Mouse (Mus musculus): ENCODE results near the gene Gm3646.

Gm3646 gene

GRCm38 (mm10) chr1:39805243-39805979 is at the start of gene Gm3646:
TSS of gene Gm3646 (minus strand) at chr1:39805332.
- in situ Hi-C loops (cut with MboI, MseI), result loop anchor here in 1 of 2 experiments (25.0 kb wide), 1 partner anchor 1568 kb away; no protein-coding TSS in a partner anchor

- in situ Hi-C loops (cut with MboI, MseI), result no loop called here
Measured at GRCm38 (mm10) chr1:39847066-39847465, 41.9 kb upstream of the Gm3646 start.

GRCm38 (mm10) chr1:39846031-39846550 is 41.0 kb upstream of the Gm3646 start:
- in situ Hi-C loops (cut with MboI, MseI), result no loop called here

DNA sequence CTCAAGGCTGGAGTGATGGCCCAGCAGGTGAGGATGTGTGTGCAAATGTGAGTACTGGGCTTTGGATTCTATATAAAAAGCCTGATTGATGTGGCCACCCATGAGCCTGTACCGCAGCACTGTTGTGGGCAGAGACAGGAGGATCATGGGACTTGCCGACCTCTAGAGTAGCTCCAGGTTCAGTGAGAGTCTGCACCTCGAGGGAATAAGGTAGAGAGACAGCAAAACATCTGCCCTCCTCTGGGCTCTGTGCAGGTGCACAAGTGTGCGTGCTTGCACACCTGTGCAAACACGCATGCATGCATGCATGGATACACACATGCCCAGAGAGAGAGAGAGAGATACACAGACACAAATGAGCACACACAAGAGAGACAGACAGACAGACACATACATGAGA is 38.2 kb upstream of the Gm3646 start:
- in situ Hi-C loops (cut with MboI, MseI), result no loop called here

DNA sequence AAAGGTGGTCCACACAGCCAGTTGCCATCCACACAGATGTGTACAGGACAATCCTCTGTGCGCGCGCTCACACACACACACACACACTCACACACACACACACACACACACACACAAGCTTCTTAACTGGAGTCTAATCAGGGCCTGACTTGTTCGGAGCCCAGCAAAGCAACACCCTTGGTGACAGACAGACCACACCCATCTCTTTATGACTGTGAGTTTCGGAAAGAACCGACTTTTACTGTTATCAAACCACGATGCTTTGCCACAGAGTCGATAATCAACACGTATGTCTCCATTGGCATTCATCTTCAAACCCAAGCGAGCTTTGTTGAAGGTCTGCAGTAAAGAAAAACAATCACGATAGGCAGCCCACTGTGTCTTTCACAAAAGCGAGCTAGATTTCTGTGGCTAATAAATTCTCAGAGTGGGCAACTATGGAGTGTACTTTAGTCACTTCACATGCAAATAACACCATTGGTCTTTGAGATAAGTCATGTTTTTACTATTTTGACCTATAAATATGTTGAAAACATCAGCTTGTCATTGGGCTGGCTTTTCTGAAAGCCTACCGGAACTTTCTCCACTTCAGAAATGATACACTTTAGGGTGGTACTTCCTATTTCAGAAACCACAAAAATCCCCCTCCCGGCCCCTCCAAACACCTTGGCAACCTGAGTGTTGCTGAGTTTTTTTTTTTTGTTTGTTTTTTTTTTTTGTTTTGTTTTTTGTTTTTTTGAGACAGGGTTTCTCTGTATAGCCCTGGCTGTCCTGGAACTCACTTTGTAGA is 37.3 kb upstream of the Gm3646 start:
- in situ Hi-C loops (cut with MboI, MseI), result no loop called here

- in situ Hi-C loops (cut with MboI, MseI), result no loop called here
Measured at GRCm38 (mm10) chr1:39840856-39841255, 35.7 kb upstream of the Gm3646 start.

DNA sequence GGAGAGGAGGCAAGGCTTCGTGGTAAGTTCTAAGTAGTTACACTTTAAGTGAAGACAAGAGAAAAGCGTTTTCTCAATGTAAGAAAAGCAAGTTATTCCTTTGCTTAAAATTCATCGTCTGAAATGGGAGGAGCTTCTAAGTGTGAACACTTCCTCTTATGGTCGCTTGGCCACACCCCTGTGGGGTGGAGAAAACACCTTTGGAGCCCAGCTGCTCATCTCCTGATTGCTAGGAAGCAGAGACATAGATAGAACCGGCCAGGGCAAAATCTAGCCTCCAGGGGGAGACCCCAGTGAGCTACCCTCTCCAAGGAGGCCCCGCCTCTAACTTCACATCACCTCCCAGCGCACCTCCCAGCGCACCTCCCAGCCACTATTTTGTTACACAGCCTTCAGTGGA is 34.7 kb upstream of the Gm3646 start:
- in situ Hi-C loops (cut with MboI, MseI), result no loop called here

DNA sequence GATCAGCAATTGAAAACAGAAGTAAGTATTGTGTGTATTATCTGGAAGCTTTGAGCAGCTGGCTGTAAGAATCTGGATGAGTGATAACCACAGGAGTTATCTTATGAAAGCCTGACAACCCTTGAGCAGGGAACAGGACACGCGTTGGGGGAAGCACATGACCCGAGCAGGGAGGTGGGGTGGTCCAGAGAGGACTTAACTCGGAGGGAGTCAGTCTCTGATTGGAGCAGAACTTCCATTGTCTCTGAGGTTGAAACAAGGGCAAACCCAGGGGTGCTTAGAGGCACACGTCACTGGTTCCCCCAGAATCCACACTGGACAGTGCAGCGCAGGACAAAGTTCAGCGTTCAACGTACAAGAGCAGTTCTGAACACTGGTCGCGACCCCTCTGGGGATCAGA is 34.1 kb upstream of the Gm3646 start:
- in situ Hi-C loops (cut with MboI, MseI), result no loop called here

DNA sequence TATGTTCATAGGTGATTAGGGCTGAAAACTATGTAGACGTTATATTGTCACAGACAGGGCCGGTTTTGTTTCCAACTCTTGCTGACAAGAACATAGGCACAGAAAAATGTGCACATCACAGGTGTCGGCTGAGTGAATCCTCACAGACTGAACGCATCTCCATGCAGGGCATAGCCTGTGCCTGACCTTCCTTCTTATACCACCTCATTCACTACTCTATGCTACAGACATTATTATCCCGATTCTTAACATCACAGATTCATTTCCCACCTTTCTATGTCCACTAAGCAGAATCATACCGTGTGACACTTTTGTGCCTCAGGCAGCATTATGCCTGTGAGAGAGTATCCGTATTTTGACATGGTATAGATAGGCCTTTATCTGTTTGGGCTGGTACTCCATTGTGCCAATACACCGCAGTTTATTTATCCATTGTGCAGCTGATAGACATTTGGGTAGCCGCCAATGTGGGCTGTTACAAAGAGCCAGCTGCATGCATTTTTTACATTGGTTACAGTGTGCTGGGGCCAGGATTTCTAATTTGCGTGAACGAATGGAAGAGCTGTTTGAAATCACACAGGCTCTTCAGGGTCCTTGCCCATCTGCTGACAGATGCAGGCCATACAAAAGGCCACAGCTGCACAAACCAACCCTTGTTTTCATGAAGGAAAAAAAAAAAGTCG is 33.5 kb upstream of the Gm3646 start:
- in situ Hi-C loops (cut with MboI, MseI), result no loop called here

DNA sequence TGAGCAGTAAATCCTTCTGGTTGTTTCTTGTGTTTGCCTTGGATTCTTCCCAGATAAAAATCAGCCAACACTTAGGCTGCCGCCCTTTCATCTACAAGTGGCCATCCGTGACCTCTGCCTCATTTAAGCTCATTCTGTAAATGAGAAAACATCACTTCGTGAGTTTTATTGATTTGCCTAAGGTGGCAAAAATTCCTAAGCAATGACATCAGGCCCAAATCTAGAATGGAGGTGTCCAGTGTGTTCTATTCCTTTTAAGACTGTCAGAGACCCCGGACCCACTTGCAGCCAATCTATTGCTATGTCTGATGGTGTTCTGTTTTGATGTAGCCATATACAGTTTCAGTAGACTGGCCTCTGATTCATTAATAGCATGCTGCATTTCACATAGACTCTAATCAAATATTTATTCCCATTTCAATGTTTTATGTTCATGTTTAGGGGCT is 26.5 kb upstream of the Gm3646 start:
- in situ Hi-C loops (cut with MboI, MseI), result loop anchor here (5.0 kb wide), 2 partner anchors 56 to 124 kb away; no protein-coding TSS in a partner anchor

DNA sequence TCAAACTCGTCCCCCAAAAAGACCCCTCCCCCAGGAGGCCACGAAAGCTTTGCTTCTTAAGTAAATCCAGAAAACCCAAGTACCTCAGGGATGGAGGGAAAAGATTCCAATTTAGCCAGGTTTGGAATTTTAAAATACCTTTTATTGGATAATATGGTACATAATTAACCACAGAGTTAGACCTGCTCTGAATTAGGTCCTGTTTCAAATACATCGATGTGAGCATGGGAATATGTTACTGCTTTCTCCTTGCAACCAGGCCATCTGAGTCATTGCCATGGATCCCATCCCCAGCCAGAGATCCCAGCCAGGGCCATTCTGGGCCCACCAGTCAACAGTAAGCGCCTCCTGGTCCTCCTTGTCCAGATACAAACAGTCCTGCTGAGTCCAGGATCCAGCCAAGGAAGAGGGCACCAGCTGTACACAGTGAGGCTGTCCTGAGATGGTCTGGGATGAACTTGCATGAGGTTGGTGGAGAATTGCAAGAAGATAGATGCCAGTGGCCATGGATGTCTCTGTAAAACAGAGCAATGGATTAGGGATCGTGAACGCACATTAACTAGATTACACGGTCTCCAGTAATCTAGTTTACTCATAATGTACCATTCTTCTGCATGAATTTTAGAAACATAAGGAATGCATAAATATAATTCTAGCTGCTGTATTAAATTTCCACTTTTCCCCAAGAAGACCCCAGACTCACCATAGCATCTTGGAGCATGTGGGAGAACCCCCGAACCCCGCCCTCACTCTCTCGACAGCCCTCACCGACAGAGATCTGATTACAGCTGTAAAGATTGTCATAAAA is 25.9 kb upstream of the Gm3646 start:
- in situ Hi-C loops (cut with MboI, MseI), result loop anchor here (5.0 kb wide), 2 partner anchors 56 to 124 kb away; no protein-coding TSS in a partner anchor

DNA sequence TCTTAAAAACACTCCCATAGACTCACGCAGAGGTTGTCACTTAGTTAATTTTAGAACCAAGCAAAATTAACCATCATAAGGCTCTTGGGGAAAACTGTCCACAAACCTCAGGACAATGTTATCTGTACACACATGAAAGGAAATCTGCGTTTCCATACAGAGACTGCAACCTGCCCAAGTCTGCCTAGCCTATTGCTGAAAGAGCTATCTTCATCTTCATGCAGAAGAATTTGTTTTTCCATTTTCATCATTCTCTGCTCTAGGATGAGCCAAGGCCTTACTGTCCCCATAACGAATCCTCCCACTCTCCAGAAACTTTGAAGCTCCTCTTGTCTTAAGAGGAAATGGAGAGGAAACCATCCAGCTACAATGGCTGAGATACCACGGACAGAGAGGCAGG is 19.8 kb upstream of the Gm3646 start:
- in situ Hi-C loops (cut with MboI, MseI), result loop anchor here in 1 of 2 experiments (5.0 to 25.0 kb wide), 3 partner anchors 42 to 1588 kb away; no protein-coding TSS in a partner anchor

DNA sequence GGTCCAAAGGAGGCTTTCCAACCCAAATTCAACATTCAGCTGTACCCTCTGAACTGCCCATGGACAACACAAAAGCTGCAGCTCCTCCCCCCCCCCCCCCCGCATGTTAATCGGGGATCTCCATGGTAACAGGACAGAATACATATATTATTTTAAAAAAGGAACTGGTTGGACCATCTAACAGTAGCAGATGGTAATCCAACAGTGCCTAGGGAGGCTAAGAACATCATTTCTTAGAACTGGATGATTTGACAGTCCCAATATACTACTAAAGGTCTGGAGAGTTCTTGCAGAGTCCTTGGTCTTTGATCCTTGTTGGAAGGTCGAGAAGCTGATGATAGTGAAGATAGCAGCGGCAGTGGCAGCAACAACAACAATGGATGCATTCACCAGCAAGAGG is 19.1 kb upstream of the Gm3646 start:
- in situ Hi-C loops (cut with MboI, MseI), result loop anchor here in 1 of 2 experiments (5.0 to 25.0 kb wide), 3 partner anchors 43 to 1587 kb away; no protein-coding TSS in a partner anchor

DNA sequence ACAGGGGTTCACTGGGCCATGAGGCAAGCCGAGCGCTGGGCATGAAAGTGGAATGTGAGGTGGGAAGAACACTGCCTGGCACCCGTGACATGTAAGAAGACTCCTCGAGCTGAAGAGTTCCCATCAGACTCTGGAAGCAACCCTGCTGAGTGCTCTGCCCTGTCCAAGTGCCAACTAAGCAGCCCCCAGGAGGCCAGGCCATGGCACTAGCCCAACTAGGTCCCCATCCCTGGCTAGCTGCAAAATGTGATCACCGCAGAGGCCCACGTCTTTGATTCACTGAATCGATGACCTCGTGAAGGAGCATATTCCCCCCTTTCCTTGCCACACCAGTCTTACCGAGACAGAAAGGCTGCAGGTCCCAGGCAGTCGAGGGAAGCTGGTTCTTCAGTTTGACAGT is 14.5 kb upstream of the Gm3646 start:
- in situ Hi-C loops (cut with MboI, MseI), result loop anchor here in 1 of 2 experiments (25.0 kb wide), 1 partner anchor 1582 kb away; no protein-coding TSS in a partner anchor

GRCm38 (mm10) chr1:39815766-39816165 is 10.6 kb upstream of the Gm3646 start:
- in situ Hi-C loops (cut with MboI, MseI), result loop anchor here in 1 of 2 experiments (25.0 kb wide), 1 partner anchor 1578 kb away; no protein-coding TSS in a partner anchor

DNA sequence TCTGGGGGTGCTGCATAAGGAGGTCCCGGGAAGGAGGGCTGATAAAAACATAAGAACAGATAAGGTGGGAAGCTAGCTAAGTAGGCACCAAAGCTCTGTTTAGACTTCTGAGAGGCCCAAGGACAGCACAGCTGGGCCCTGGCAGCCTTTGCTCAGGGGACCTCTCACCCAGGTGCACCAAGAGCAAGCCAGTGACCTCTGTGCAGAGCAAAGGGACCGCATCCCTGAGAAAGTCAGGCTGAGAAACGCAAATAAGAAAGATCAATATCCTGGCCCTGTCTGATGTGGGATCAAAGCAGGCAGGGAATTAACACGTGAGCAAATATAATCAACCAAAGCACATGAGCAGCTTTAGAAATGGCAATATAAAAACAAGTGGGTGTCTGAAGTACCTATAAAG is 7.9 kb upstream of the Gm3646 start:
- in situ Hi-C loops (cut with MboI, MseI), result loop anchor here in 1 of 2 experiments (25.0 kb wide), 1 partner anchor 1576 kb away; no protein-coding TSS in a partner anchor

GRCm38 (mm10) chr1:39804789-39805188 is 343 bp downstream of the Gm3646 start:
- in situ Hi-C loops (cut with MboI, MseI), result loop anchor here in 1 of 2 experiments (25.0 kb wide), 1 partner anchor 1567 kb away; no protein-coding TSS in a partner anchor

DNA sequence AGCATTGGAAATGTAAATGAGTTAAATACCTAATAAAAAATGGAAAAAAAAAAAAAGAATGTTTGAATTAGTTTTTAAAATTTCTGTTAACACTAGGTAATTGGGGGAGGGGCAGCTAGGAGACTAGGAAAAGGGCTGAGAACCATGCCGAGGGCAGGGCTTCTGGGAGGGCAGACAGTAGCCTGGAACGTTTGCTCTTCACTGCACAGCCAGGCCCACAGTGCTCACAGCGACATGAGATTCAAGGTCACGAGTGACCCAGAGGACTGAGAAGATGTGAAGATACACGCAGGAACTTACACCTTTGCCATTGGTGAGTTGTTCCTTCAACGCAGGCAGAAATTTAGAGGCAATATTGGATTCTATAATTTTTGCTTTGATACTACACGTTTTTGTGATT is 2.2 kb downstream of the Gm3646 start:
- in situ Hi-C loops (cut with MboI, MseI), result loop anchor here in 1 of 2 experiments (25.0 kb wide), 1 partner anchor 1566 kb away; no protein-coding TSS in a partner anchor

DNA sequence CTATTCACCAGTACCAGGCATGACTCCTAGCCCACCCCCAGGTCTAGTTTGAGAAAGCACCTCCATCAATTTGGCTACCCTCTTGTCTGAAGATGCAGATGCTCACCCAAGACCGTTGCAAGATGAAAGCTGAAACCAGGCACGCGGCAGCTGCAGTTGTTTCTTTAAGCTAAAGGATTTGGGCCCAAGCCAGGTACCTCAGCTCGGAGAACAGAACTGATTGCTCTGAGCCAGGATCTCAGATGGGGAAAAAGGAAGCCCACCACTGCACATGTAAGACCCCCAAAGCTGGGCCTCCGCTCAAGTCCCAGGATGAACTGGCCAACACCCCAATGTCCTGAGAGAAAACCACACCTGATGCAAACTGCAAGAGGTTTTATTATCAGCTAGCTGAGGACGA is 7.6 kb downstream of the Gm3646 start:
- in situ Hi-C loops (cut with MboI, MseI), result loop anchor here in 1 of 2 experiments (10.0 kb wide), 1 partner anchor 733 kb away; no protein-coding TSS in a partner anchor

GRCm38 (mm10) chr1:39796765-39797164 is 8.4 kb downstream of the Gm3646 start:
- in situ Hi-C loops (cut with MboI, MseI), result loop anchor here in 1 of 2 experiments (10.0 kb wide), 1 partner anchor 732 kb away; no protein-coding TSS in a partner anchor

Measured in T-helper 17 cell (primary cell).